Mouse (Mus musculus) limb, embryonic 11.5 days (tissue): Measurements from ENCODE around the gene Lcn10. TPM values are rescaled to one million over a fixed set of nuclear protein-coding genes. Genes with fewer than 3 reads are reported as not detected.
"Not testable (repeated sequence)": the region's sequence is repeated elsewhere in the genome, so short reads cannot be mapped to it uniquely, and the experiment has no call there.

Source experiments
- ATAC-seq: fragments of 200-750 bp; cut with Nextera tagmentation; 2 replicates; pipeline ENCODE4 v1.8.0; 2017; ENCODE audit warnings: low read depth; ENCODE audit not compliant: insufficient number of reproducible peaks, low FRiP score, low TSS enrichment
- DNase-seq: peaks from one replicate; pipeline ENCODE4 v3.0.0-alpha.2; 2015; ENCODE audit warnings: low spot score
- H3K27ac ChIP-seq: fragments of 300-500 bp; sonication (generic); replicated peaks from 2 replicates; pipeline ENCODE4 v1.5.1; 2014; ENCODE audit warnings: low read depth, mild to moderate bottlenecking, low read length
- H3K27me3 ChIP-seq: fragments of 300-500 bp; sonication (generic); 2 replicates; pipeline ENCODE4 v1.6.1; 2014; ENCODE audit warnings: mild to moderate bottlenecking, low read length, mixed read lengths; ENCODE audit not compliant: control insufficient read depth, insufficient read depth
- H3K36me3 ChIP-seq: fragments of 300-500 bp; sonication (generic); 2 replicates; pipeline ENCODE4 v1.6.1; 2014; ENCODE audit warnings: mild to moderate bottlenecking, low read length, moderate library complexity, mixed read lengths; ENCODE audit not compliant: control insufficient read depth, insufficient read depth
- H3K4me1 ChIP-seq: fragments of 300-500 bp; sonication (generic); 2 replicates; pipeline ENCODE4 v1.6.1; 2014; ENCODE audit warnings: low read length, mixed read lengths; ENCODE audit not compliant: control insufficient read depth, insufficient read depth
- H3K4me2 ChIP-seq: fragments of 300-500 bp; sonication (generic); 2 replicates; pipeline ENCODE4 v1.6.1; 2014; ENCODE audit warnings: low read depth, mild to moderate bottlenecking, moderate library complexity; ENCODE audit not compliant: severe bottlenecking
- H3K4me3 ChIP-seq: fragments of 300-500 bp; sonication (generic); 2 replicates; pipeline ENCODE4 v1.5.1; 2014; ENCODE audit warnings: low read depth, low read length
- H3K9ac ChIP-seq: fragments of 300-500 bp; sonication (generic); 2 replicates; pipeline ENCODE4 v1.6.1; 2014; ENCODE audit warnings: mild to moderate bottlenecking, low read length
- H3K9me3 ChIP-seq: fragments of 300-500 bp; sonication (generic); 2 replicates; pipeline ENCODE4 v1.6.1; 2016; ENCODE audit warnings: low read length; ENCODE audit not compliant: control insufficient read depth
- WGBS: fragments of 180-500 bp; shearing (Covaris S2); extraction: QIAGEN DNeasy Blood & Tissue Kit; methylation state at CpG from one replicate; pipeline ENCODE4 v1.1.7; 2014; 5-methylcytosine and 5-hydroxymethylcytosine counted together
- polyA plus RNA-seq: library from polyadenylated mRNA; unstranded; fragments of >200 nt; fragmentation: Nextera tagmentation; extraction: Ambion mirVana; gene quantifications from 2 replicates; pipeline ENCODE4 v1.2.1, GENCODE M21; 2014

Gene Lcn10
- polyA plus RNA-seq, 1 experiment from 2014 or later = not detected

- Histone ChIP-seq H3K27ac (no peak overlapping the region), H3K9me3 (no peaks in the 10 kb centered on the region), H3K4me2 (no peak overlapping the region), H3K4me1 (no peaks in the 10 kb centered on the region), H3K36me3 (no peaks in the 10 kb centered on the region), H3K27me3 (no peaks in the 10 kb centered on the region), H3K4me3 (no peak overlapping the region), H3K9ac (no peak overlapping the region)
- 64% methylated on average over 4 of the region's 4 CpGs for WGBS
- ATAC-seq (no peak), DNase-seq (no peak)
These were observed 14.4 kb downstream of the Lcn10 start for GRCm38 (mm10) chr2:25696951-25697350.

GRCm38 (mm10) chr2:25698696-25699095 lies 16.2 kb downstream of the Lcn10 start:
- 83% methylated on average over 2 of the region's 2 CpGs for WGBS
- H3K4me3 ChIP-seq = no peak overlapping the region

GRCm38 (mm10) chr2:25699743-25700142 lies 17.2 kb downstream of the Lcn10 start, which contains the start of gene Obp2a:
TSS of gene Obp2a (plus strand) at chr2:25700043.
- H3K27me3 ChIP-seq, H3K4me2 ChIP-seq, H3K36me3 ChIP-seq, H3K27ac ChIP-seq, DNase-seq, ATAC-seq, H3K4me3 ChIP-seq, H3K9ac ChIP-seq, H3K4me1 ChIP-seq, H3K9me3 ChIP-seq: not testable (repeated sequence)
- 75% methylated on average over 3 of the region's 3 CpGs for WGBS

More at GRCm38 (mm10) chr2:25698696-25699095, 16.2 kb downstream of the Lcn10 start:
- Histone ChIP-seq H3K36me3 (no peaks in the 10 kb centered on the region), H3K4me2 (no peak overlapping the region), H3K27me3 (no peaks in the 10 kb centered on the region), H3K27ac (no peak overlapping the region), H3K9ac (no peak overlapping the region), H3K9me3 (no peaks in the 10 kb centered on the region), H3K4me1 (no peaks in the 10 kb centered on the region)
- DNase-seq = no peak
- no peak for ATAC-seq

GRCm38 (mm10) chr2:25701001-25701400 lies 18.5 kb downstream of the Lcn10 start:
- DNase-seq (no peak), ATAC-seq (no peak)
- Histone ChIP-seq H3K9ac (no peak overlapping the region), H3K4me3 (no peak overlapping the region), H3K9me3 (no peaks in the 10 kb centered on the region), H3K4me2 (no peak overlapping the region), H3K27me3 (no peaks in the 10 kb centered on the region), H3K36me3 (no peaks in the 10 kb centered on the region), H3K27ac (no peak overlapping the region), H3K4me1 (no peaks in the 10 kb centered on the region)
- 82% methylated on average over 5 of the region's 5 CpGs for WGBS

- 89% methylated on average over 4 of the region's 4 CpGs for WGBS
- H3K27ac ChIP-seq = no peak overlapping the region
- H3K36me3 ChIP-seq = no peaks in the 10 kb centered on the region
- no peaks in the 10 kb centered on the region for H3K27me3 ChIP-seq
- no peak for DNase-seq
- H3K9ac ChIP-seq = no peak overlapping the region
- 0 out of 2 replicates have a peak, but pooled peaks cover 6% of the 10 kb centered on the region for H3K4me1 ChIP-seq
- H3K9me3 ChIP-seq = no peaks in the 10 kb centered on the region
- no peak for ATAC-seq
- H3K4me2 ChIP-seq = no peak overlapping the region
- no peak overlapping the region for H3K4me3 ChIP-seq
These were observed 21.2 kb downstream of the Lcn10 start for GRCm38 (mm10) chr2:25703706-25704105.

- Histone ChIP-seq H3K4me1 (0 out of 2 replicates have a peak, but pooled peaks cover 6% of the 10 kb centered on the region), H3K4me3 (peak within 1 kb of the TSS; percentile 78), H3K4me2 (peak within 1 kb of the TSS; percentile 88), H3K9ac (peak within 1 kb of the TSS; percentile 68), H3K27me3 (no peaks in the 10 kb centered on the region), H3K36me3 (no peaks in the 10 kb centered on the region), H3K9me3 (no peaks in the 10 kb centered on the region), H3K27ac (peak within 1 kb of the TSS; percentile 68; the same call in 1 of the 2 replicates)
- peak; percentile 87 for DNase-seq
- WGBS = under 1% methylated on average over 78 of the region's 78 CpGs
- peak; percentile 88 for ATAC-seq
These were observed 24.3 kb downstream of the Lcn10 start, which contains the start of gene Bmyc for GRCm38 (mm10) chr2:25706643-25707481. TSS of gene Bmyc (plus strand) at chr2:25706739.

- no peak overlapping the region for H3K9ac ChIP-seq
- no peak overlapping the region for H3K27ac ChIP-seq
- DNase-seq (peak; percentile 38), ATAC-seq (no peak)
- no peaks in the 10 kb centered on the region for H3K27me3 ChIP-seq
- H3K4me3 ChIP-seq = no peak overlapping the region
- no peaks in the 10 kb centered on the region for H3K9me3 ChIP-seq
- H3K36me3 ChIP-seq = no peaks in the 10 kb centered on the region
- H3K4me2 ChIP-seq = no peak overlapping the region
- H3K4me1 ChIP-seq = 0 out of 2 replicates have a peak, but pooled peaks cover 6% of the 10 kb centered on the region
- 74% methylated on average over 2 of the region's 2 CpGs for WGBS
These were observed 25.6 kb downstream of the Lcn10 start for GRCm38 (mm10) chr2:25708121-25708520.

GRCm38 (mm10) chr2:25709056-25709455 lies 26.5 kb downstream of the Lcn10 start:
- 90% methylated on average over 1 of the region's 1 CpGs for WGBS
- not testable (repeated sequence) for H3K4me1 ChIP-seq, DNase-seq, H3K9ac ChIP-seq, H3K9me3 ChIP-seq, ATAC-seq, H3K27me3 ChIP-seq, H3K27ac ChIP-seq, H3K4me3 ChIP-seq, H3K4me2 ChIP-seq, H3K36me3 ChIP-seq
